Mouse (Mus musculus) limb, embryonic 12.5 days (tissue): ENCODE results near the gene Tmprss6. TPM values are rescaled to one million over a fixed set of nuclear protein-coding genes. Genes with fewer than 3 reads are reported as not detected.

Experiments
- ATAC-seq: fragments of 200-750 bp; cut with Nextera tagmentation; 2 replicates; pipeline ENCODE4 v1.8.0; 2017; ENCODE audit warnings: low read depth, moderate TSS enrichment; ENCODE audit not compliant: insufficient number of reproducible peaks, insufficient read depth, low FRiP score, low TSS enrichment
- H3K27ac ChIP-seq: fragments of 300-500 bp; sonication (generic); 2 replicates; pipeline ENCODE4 v1.5.1; 2016; ENCODE audit warnings: mild to moderate bottlenecking, moderate library complexity
- H3K27me3 ChIP-seq: fragments of 300-500 bp; sonication (generic); 2 replicates; pipeline ENCODE4 v1.6.1; 2016; ENCODE audit warnings: mild to moderate bottlenecking, moderate library complexity
- H3K36me3 ChIP-seq: fragments of 300-500 bp; sonication (generic); 2 replicates; pipeline ENCODE4 v1.6.1; 2016; ENCODE audit warnings: mild to moderate bottlenecking, moderate library complexity
- H3K4me1 ChIP-seq: fragments of 300-500 bp; sonication (generic); replicated peaks from 2 replicates; pipeline ENCODE4 v1.6.1; 2016
- H3K4me2 ChIP-seq: fragments of 300-500 bp; sonication (generic); 2 replicates; pipeline ENCODE4 v1.6.1; 2016; ENCODE audit warnings: mild to moderate bottlenecking, moderate library complexity
- H3K4me3 ChIP-seq: fragments of 300-500 bp; sonication (generic); replicated peaks from 2 replicates; pipeline ENCODE4 v1.5.1; 2016; ENCODE audit warnings: mild to moderate bottlenecking
- H3K9ac ChIP-seq: fragments of 300-500 bp; sonication (generic); replicated peaks from 2 replicates; pipeline ENCODE4 v1.6.1; 2016; ENCODE audit warnings: mild to moderate bottlenecking, moderate library complexity
- H3K9me3 ChIP-seq: fragments of 300-500 bp; sonication (generic); 2 replicates; pipeline ENCODE4 v1.6.1; 2016; ENCODE audit warnings: mild to moderate bottlenecking, moderate library complexity
- WGBS: fragments of 180-500 bp; shearing (Covaris S2); methylation state at CpG from one replicate; pipeline ENCODE4 v1.1.7; 2016; 5-methylcytosine and 5-hydroxymethylcytosine counted together
- polyA plus RNA-seq: library from polyadenylated mRNA; unstranded; fragments of >200 nt; fragmentation: Nextera tagmentation; extraction: Ambion mirVana; gene quantifications from 2 replicates; pipeline ENCODE4 v1.2.1, GENCODE M21; 2016

Tmprss6 gene
- polyA plus RNA-seq, 1 experiment from 2014 or later = 0.10 TPM

- Histone ChIP-seq H3K36me3 (no peaks in the 10 kb centered on the region), H3K27me3 (no peaks in the 10 kb centered on the region; the same call in 1 of the 2 replicates), H3K4me3 (no peak overlapping the region), H3K4me2 (no peak overlapping the region), H3K4me1 (peaks cover 22% of the 10 kb centered on the region; the same call in 1 of the 2 replicates), H3K9ac (no peak overlapping the region), H3K27ac (no peak overlapping the region), H3K9me3 (no peaks in the 10 kb centered on the region)
- 83% methylated on average over 7 of the region's 7 CpGs for WGBS
- no peak for ATAC-seq
Observed at GRCm38 (mm10) chr15:78402423-78402822, 66.0 kb downstream of the Tmprss6 start.

GRCm38 (mm10) chr15:78401921-78402320, 66.5 kb downstream of the Tmprss6 start:
- no peaks in the 10 kb centered on the region for H3K9me3 ChIP-seq
- no peak for ATAC-seq
- no peaks in the 10 kb centered on the region; the same call in 1 of the 2 replicates for H3K27me3 ChIP-seq
- no peak overlapping the region for H3K4me3 ChIP-seq
- H3K9ac ChIP-seq = no peak overlapping the region
- H3K36me3 ChIP-seq = no peaks in the 10 kb centered on the region
- H3K4me1 ChIP-seq = peaks cover 17% of the 10 kb centered on the region; the same call in 1 of the 2 replicates
- H3K4me2 ChIP-seq = no peak overlapping the region
- no peak overlapping the region for H3K27ac ChIP-seq
- 72% methylated on average over 4 of the region's 4 CpGs for WGBS

DNA sequence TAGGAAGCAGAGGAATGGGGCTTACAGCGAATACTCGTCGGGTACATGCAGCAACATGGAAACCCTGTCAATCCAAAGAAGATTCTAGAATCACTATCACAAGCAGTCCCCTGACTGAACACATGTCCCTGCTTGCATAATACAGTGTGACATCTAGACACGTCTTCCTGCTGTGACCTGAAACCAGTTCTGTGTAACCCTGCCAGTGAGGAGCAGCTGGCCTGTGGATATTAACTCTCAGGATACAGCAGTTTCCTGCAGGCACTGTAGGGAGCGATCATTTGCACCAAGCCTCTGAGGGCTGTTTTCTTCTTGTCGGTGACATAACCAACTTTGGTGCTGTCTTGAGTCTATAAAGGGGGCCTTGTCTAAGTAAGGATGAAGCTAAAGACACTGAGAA, 67.1 kb downstream of the Tmprss6 start:
- Histone ChIP-seq H3K4me2 (no peak overlapping the region), H3K27ac (no peak overlapping the region), H3K9me3 (no peaks in the 10 kb centered on the region), H3K4me3 (no peak overlapping the region), H3K36me3 (no peaks in the 10 kb centered on the region), H3K4me1 (peaks cover 16% of the 10 kb centered on the region; the same call in 1 of the 2 replicates), H3K27me3 (no peaks in the 10 kb centered on the region; the same call in 1 of the 2 replicates), H3K9ac (no peak overlapping the region)
- 73% methylated on average over 6 of the region's 6 CpGs for WGBS
- ATAC-seq = no peak

- Histone ChIP-seq H3K36me3 (no peaks in the 10 kb centered on the region), H3K9me3 (no peaks in the 10 kb centered on the region), H3K27ac (no peak within 1 kb of the TSS), H3K27me3 (no peaks in the 10 kb centered on the region; the same call in 1 of the 2 replicates), H3K4me1 (no peaks in the 10 kb centered on the region), H3K4me3 (no peak within 1 kb of the TSS), H3K4me2 (no peak within 1 kb of the TSS), H3K9ac (no peak within 1 kb of the TSS)
- WGBS = 78% methylated on average over 8 of the region's 8 CpGs
- ATAC-seq = no peak
Observed at GRCm38 (mm10) chr15:78395478-78395962, 72.9 kb downstream of the Tmprss6 start, which contains the start of gene Tex33. Tex33 (minus strand) TSS chr15:78395912.

DNA sequence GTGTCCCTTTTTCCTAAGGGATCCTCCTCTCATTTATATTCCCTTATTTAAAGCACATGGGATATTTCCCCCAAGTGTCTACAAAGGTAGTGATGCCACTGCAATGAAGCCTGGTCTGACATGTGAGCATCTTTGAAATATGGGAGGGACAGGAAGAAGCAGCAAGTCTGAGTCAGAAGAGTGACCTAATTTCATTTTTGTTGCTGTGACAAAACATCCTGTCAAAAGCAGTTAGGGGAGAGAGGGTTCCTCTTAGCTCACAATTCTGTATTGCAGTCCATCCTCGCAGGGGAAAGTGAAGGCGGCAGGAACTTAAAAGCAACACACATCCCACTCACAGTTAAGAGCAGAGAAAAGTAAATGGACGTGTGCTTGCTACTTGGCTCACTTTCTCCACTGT, 77.6 kb downstream of the Tmprss6 start:
- Histone ChIP-seq H3K27me3 (no peaks in the 10 kb centered on the region), H3K4me2 (no peak overlapping the region), H3K9ac (no peak overlapping the region), H3K27ac (no peak overlapping the region), H3K4me1 (no peaks in the 10 kb centered on the region), H3K36me3 (no peaks in the 10 kb centered on the region), H3K4me3 (no peak overlapping the region), H3K9me3 (no peaks in the 10 kb centered on the region)
- ATAC-seq = no peak
- WGBS = 76% methylated on average over 3 of the region's 3 CpGs

Other genes with a start within 250 kb of the Tmprss6 start
- 3.8 and 5.0 TPM in 2 replicates for gene Ncf4, start 223.8 kb downstream of the Tmprss6 start, polyA plus RNA-seq
- 0.10 and 0.31 TPM in 2 replicates for gene Csf2rb2, start 162.9 kb downstream of the Tmprss6 start, polyA plus RNA-seq
- gene Csf2rb, start 142.9 kb downstream of the Tmprss6 start, polyA plus RNA-seq = 0.64 and 1.2 TPM in 2 replicates
- gene Tex33, start 72.7 kb downstream of the Tmprss6 start, polyA plus RNA-seq = not detected in 2 replicates
- 6.3 and 6.7 TPM in 2 replicates for gene Tst, start 62.7 kb downstream of the Tmprss6 start, polyA plus RNA-seq
- 2.1 and 3.0 TPM in 2 replicates for gene Mpst, start 62.2 kb downstream of the Tmprss6 start, polyA plus RNA-seq
- 40.3 and 49.8 TPM in 2 replicates for gene Kctd17, start 40.1 kb downstream of the Tmprss6 start, polyA plus RNA-seq
- gene Il2rb, start 26.6 kb upstream of the Tmprss6 start, polyA plus RNA-seq = 0.05 and 0.08 TPM in 2 replicates
- gene C1qtnf6, start 62.8 kb upstream of the Tmprss6 start, polyA plus RNA-seq = 14.8 and 20.0 TPM in 2 replicates
- 0.05 TPM in 1 of 2 replicates, not detected in the other for gene Sstr3, start 76.1 kb upstream of the Tmprss6 start, polyA plus RNA-seq
- gene Rac2, start 104.1 kb upstream of the Tmprss6 start, polyA plus RNA-seq = 5.1 and 6.0 TPM in 2 replicates
- gene Cyth4, start 128.4 kb upstream of the Tmprss6 start, polyA plus RNA-seq = 5.1 TPM in 2 replicates